Mouse (Mus musculus) frontal cortex, adult (tissue): ENCODE results near the gene 1700019N19Rik.
A peak's percentile ranks its signal among the peaks of the same experiment; 100 is the strongest.

Experiments
- ATAC-seq: cut with Nextera tagmentation; 2 replicates; pipeline ENCODE4 v1.9.2; 2017; ENCODE audit warnings: mild to moderate bottlenecking, moderate library complexity, mixed read lengths; ENCODE audit not compliant: low TSS enrichment

Gene 1700019N19Rik

GRCm38 (mm10) chr19:58794284-58794683 lies at the start of gene 1700019N19Rik:
Gene 1700019N19Rik, minus strand, starts transcription at chr19:58794461.
- ATAC-seq, result no peak

- ATAC-seq, result no peak
Measured at GRCm38 (mm10) chr19:58843606-58844005, 49.3 kb upstream of the 1700019N19Rik start.

GRCm38 (mm10) chr19:58840721-58841271 lies 46.5 kb upstream of the 1700019N19Rik start:
- ATAC-seq, result no peak

GRCm38 (mm10) chr19:58839806-58840205 lies 45.5 kb upstream of the 1700019N19Rik start:
- ATAC-seq, result 0 out of 2 replicates have a peak, but pooled peaks have one; percentile 8

GRCm38 (mm10) chr19:58839345-58839744 lies 45.1 kb upstream of the 1700019N19Rik start:
- no peak for ATAC-seq

GRCm38 (mm10) chr19:58838706-58839105 lies 44.4 kb upstream of the 1700019N19Rik start:
- no peak; the same call in 1 of the 2 replicates for ATAC-seq

GRCm38 (mm10) chr19:58833639-58834180 lies 39.4 kb upstream of the 1700019N19Rik start:
- no peak for ATAC-seq

GRCm38 (mm10) chr19:58832988-58833387 lies 38.7 kb upstream of the 1700019N19Rik start:
- no peak for ATAC-seq

- ATAC-seq, result no peak
Measured at GRCm38 (mm10) chr19:58831280-58831922, 37.1 kb upstream of the 1700019N19Rik start.

- ATAC-seq, result peak; percentile 50
Measured at GRCm38 (mm10) chr19:58830182-58830581, 35.9 kb upstream of the 1700019N19Rik start.

GRCm38 (mm10) chr19:58829575-58829974 lies 35.3 kb upstream of the 1700019N19Rik start:
- ATAC-seq, result peak; percentile 82

GRCm38 (mm10) chr19:58827656-58828055 lies 33.4 kb upstream of the 1700019N19Rik start:
- no peak for ATAC-seq

GRCm38 (mm10) chr19:58824316-58824715 lies 30.1 kb upstream of the 1700019N19Rik start:
- no peak for ATAC-seq

GRCm38 (mm10) chr19:58823301-58823700 lies 29.0 kb upstream of the 1700019N19Rik start:
- no peak for ATAC-seq

GRCm38 (mm10) chr19:58822454-58823200 lies 28.4 kb upstream of the 1700019N19Rik start:
- peak; percentile 69 for ATAC-seq

GRCm38 (mm10) chr19:58818571-58819415 lies 24.5 kb upstream of the 1700019N19Rik start:
- ATAC-seq, result no peak

GRCm38 (mm10) chr19:58817398-58817797 lies 23.1 kb upstream of the 1700019N19Rik start:
- no peak for ATAC-seq

- peak; percentile 82 for ATAC-seq
Measured at GRCm38 (mm10) chr19:58816453-58817041, 22.3 kb upstream of the 1700019N19Rik start.

- ATAC-seq, result no peak
Measured at GRCm38 (mm10) chr19:58815179-58815922, 21.1 kb upstream of the 1700019N19Rik start.

GRCm38 (mm10) chr19:58810536-58810935 lies 16.3 kb upstream of the 1700019N19Rik start:
- ATAC-seq, result peak; percentile 42
